Mouse (Mus musculus) heart, postnatal 25 days (tissue): ENCODE results near the gene Arhgef33. TPM values are rescaled to one million over a fixed set of nuclear protein-coding genes. Genes with fewer than 3 reads are reported as not detected.
"Not testable (repeated sequence)": the region's sequence is repeated elsewhere in the genome, so short reads cannot be mapped to it uniquely, and the experiment has no call there.

Experiments used
- DNase-seq: peaks from one replicate; pipeline ENCODE4 v3.0.0; 2022; ENCODE audit warnings: low spot score
- intact Hi-C: fragments of 180-260 bp; cut with DNase I; formaldehyde crosslinking; loops from one replicate; pipeline ENCODE4 v1.15.1; 2025
- total RNA-seq, 2 experiments: library from RNA; stranded (reverse); gene quantifications; 2 replicates each; pipeline ENCODE4 v1.2.3; 2021

Gene Arhgef33
- not detected for total RNA-seq

DNA sequence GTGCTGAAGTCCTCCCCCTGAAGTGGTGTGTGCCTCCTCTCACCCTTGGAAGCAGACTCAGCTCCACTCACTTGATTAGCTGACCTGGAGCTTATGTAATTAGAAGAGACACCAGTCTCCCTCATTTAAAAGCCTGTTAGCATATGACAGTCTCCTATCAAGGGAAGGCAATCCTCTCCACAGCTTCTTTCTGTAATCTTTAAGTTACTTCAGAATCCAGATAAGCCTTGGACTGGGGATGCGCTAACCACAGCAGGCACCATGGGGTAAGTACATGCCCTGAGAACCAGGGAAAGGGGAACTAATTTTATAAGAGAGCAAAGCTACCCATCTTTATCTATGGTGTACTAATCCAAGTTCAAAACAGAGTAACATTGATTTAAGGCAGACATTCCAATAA, at the start of gene Arhgef33:
Gene Arhgef33 (plus strand): TSS at position 157 of the 400 bp plus-strand sequence.
- intact Hi-C loops: no loop called here
- DNase-seq: no peak

- intact Hi-C loops: no loop called here
- no peak for DNase-seq
These were observed 40.1 kb upstream of the Arhgef33 start for GRCm38 (mm10) chr17:80267065-80267464.

DNA sequence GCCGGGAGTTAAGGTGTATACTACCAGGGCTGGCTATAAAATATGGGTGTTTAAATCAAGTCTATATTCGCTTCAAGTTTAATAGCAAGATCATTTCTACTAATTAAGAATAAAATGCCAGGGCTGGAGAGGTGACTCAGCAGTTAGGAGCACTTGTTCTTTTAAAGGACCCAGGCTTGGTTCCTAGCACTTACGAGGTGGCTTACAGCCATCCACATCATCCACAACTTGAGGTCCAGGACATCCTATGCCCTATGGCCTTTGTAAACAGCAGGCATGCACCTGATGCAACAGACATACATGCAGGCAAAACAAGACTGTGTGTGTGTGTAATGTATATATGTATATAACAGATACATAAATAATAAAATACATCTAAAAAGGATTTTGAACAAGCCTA, 39.1 kb upstream of the Arhgef33 start:
- no peak for DNase-seq
- intact Hi-C loops: no loop called here

DNA sequence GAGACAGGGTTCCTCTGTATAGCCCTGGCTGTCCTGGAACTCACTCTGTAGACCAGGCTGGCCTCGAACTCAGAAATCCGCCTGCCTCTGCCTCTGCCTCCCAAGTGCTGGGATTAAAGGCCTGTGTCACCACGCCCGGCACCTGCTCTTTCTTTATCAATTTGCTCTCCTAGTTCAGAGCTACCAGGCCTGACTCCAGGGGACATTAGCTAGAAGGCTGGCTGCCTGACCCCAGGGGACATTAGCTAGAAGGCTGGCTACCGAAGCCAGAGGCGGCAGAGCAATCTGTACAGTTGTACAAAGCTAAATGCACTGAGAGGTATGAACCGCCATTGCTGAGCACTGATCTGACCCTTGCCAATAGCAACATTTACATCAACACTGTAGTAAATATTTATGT, 36.6 kb upstream of the Arhgef33 start:
- intact Hi-C loops, DNase-seq: not testable (repeated sequence)

DNA sequence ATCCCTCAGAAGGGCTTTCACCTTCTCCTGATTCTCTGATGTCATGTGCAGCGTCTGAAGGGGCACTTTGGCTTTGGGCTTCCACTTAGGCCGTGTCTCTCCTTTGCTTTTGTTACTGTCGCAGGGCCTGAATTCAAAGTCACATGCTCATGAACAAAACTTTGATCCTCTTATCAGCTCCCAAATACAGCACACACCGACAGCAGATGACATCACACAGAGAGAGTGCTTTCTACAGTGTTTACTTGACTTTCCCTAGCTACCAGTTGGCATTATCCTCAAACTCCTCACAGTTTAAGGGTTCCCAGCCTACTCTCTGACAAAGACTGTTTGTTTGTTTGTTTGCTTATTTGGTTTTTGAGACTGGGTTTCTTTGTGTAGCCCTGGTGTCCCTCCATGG, 29.0 kb upstream of the Arhgef33 start:
- intact Hi-C loops: no loop called here
- DNase-seq: no peak

- intact Hi-C loops: no loop called here
- DNase-seq: no peak
These were observed 27.7 kb upstream of the Arhgef33 start for GRCm38 (mm10) chr17:80279340-80280070.

- intact Hi-C loops: no loop called here
- DNase-seq: no peak
These were observed 22.8 kb upstream of the Arhgef33 start for GRCm38 (mm10) chr17:80284446-80284845.

DNA sequence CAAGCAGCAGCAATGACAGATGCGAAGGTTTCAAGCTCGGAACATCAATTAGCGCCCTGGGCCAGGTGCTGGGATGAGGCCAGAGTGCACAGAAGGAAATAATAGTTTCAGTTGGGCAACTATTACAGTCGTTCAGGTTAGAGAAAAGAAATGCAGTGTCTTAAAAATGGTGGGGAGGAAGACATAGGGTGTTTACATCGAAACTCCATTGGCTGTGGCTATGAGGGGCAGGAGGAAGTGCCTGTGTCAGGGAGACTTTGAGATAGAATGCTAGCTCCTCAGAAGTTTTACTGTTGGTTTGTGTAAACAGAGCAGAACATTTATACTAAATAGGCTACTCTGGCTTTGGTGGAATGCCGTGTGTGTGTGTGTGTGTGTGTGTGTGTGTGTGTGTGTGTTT, 19.2 kb upstream of the Arhgef33 start:
- no peak for DNase-seq
- intact Hi-C loops: no loop called here

DNA sequence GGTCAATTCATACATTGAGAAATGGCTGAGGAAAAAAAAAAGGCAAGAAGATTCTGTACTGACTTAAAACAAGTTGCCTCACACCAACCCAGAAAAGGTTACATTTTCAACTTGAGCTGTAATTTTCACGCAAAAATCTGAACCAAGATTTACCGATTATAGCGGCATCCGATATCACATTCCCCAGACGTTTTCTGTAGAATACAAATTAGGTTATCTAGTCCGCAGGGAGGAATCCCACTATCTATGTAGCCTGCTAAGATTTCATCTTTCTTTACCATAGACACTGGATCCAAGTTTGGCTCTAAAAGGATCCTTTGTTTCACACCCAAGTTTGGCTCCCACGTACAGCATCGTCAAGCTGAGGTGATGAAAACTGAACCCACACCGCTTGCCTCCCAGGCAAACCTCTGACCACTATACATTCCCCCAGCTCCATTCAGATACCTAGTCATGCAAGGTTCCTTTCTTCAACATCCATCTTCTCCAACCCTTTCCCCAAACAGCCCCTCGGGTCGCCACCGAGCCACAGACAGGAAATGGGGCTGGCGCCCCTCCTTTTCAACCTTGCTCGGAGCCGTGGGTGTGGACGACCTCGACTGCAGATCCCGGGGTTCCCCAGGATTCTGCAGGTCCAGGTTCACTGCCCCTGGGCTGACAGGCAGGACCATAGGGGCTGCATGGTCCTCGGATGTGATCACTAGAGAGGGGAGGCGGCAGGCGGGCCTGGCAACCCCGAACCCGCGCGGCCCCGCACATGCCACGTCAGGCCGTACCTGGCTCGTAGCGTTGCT, 17.7 kb upstream of the Arhgef33 start:
- intact Hi-C loops: loop anchor here (5.0 kb wide), 1 partner anchor 83 kb away; the partner anchor contains the start of gene Gm10190
- DNase-seq: no peak

- intact Hi-C loops: loop anchor here (5.0 kb wide), 1 partner anchor 82 kb away; the partner anchor contains the start of gene Gm10190
- DNase-seq: peak; percentile 95
These were observed 17.0 kb upstream of the Arhgef33 start, which contains the start of the genes Morn2 and Dhx57 for GRCm38 (mm10) chr17:80290074-80290657. Gene Morn2, plus strand, starts transcription at chr17:80290203. Gene Dhx57, minus strand, starts transcription at chr17:80290476.

DNA sequence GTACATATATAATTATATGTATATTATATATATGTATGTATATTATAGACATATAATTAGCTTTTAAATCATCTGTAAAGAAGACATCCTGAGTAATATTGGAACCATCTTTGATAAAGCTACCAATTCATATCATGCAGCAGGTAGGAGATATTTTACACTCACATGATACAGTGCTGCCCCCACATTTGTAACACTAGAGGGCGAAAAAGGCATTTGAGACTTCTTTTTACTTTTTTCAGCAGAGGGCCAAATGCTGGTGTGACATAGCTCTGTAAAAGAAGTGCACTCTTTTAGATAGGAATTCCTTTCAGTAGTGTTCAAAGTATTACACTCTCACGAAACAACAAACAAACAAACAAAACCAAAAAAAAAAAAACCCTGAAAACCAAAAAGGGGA, 16.1 kb upstream of the Arhgef33 start:
- DNase-seq: no peak
- intact Hi-C loops: loop anchor here (5.0 kb wide), 1 partner anchor 81 kb away; the partner anchor contains the start of gene Gm10190

DNA sequence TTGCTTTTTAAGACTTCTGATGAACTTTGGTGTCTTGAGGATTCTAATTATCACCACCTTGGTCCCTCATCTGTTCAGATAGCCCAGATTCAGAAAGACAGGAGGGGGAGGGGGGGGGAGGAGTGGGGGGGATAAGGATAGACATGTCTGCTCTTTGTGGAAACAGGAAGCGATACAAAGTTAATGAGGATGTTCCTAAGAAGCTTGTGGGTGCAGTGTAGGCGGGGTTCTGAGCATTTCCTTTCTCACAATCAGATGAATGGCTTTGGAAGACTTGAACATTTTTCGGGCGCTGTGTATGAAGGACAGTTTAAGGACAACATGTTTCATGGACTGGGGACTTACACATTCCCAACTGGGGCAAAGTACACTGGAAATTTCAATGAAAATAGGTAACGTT, 11.9 kb upstream of the Arhgef33 start:
- DNase-seq: no peak
- intact Hi-C loops: no loop called here

DNA sequence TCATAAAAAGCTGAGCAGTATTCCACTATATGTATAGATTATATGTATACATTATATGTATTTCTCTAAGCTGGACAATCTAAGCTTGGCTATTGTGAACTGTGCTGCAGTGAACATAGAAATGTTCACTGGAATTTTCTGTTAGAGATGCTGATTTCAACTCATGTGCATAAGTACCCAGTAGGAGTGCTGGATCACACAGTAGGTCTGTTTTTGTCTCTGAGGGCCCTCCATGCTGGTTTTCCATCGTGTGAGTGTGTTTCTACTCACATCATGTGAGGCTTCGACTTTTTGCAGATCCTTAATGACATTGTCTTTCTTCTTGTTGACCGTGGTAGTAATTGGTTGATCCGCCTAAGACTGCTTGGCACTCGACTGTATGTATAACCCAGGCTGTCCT, 8.4 kb upstream of the Arhgef33 start:
- intact Hi-C loops: no loop called here

DNA sequence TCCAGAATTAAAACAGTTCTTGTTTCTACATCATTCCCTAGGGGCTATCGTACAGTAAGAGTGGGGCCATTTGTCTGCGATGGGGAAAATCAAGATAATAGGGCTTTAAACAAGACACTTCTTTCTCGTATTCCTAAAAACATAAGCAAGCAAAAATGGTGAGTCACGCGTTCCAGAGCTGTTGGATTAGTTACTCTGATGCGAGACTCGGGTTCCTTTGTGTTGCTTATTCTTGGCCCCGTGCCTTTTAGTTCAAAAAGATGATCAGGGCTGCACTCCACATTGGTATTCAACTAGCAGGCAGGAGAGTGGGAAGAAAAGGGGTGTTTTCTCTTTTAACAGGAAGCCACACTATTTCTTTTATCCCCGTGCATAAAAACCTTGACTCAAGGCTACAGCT, 4.6 kb downstream of the Arhgef33 start:
- no peak for DNase-seq
- intact Hi-C loops: no loop called here

More for the DNA sequence above, 8.4 kb upstream of the Arhgef33 start:
- no peak for DNase-seq

DNA sequence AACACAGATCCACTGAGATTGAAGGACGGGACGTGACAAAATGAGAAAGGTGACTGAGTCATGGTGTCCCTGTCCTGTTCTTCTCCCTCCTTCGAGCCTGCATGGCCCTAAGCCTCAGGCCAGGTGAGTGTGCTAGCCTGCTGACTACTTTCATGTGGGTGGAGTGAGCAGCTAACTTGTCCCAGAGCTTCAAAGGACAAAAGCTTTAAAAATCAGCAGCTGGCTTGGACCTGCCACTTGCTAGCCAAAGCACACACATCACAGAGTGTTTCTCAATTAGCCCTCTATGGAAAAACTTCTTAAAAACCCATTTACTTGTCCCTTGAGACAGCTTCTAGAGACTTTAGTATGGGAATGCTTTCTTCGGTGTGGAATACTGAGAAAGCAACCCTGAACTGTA, 5.2 kb downstream of the Arhgef33 start:
- intact Hi-C loops: no loop called here
- no peak for DNase-seq

GRCm38 (mm10) chr17:80322228-80322627, 15.0 kb downstream of the Arhgef33 start:
- intact Hi-C loops: no loop called here

GRCm38 (mm10) chr17:80323015-80323414, 15.8 kb downstream of the Arhgef33 start:
- DNase-seq: no peak
- intact Hi-C loops: no loop called here

More at GRCm38 (mm10) chr17:80322228-80322627, 15.0 kb downstream of the Arhgef33 start:
- no peak for DNase-seq

DNA sequence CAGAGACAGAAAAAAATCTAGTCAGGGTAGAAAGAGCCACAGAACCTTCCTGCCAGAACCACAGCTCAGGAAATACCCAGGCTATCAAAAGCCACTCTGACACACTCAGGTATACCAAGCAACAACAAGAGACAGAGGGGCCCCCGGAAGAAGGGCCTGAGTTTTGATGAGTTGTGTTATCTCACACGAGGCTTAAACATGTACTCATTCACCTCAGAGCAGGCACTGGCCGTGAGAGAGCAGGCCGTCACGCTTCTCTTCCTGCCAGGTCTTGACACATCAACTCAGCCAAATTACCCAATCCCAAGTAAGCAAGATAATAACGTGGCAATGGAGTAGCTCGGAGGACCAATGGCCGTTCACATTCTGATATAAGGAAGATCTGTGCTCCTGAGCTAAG, 16.5 kb downstream of the Arhgef33 start:
- DNase-seq: no peak
- intact Hi-C loops: no loop called here

DNA sequence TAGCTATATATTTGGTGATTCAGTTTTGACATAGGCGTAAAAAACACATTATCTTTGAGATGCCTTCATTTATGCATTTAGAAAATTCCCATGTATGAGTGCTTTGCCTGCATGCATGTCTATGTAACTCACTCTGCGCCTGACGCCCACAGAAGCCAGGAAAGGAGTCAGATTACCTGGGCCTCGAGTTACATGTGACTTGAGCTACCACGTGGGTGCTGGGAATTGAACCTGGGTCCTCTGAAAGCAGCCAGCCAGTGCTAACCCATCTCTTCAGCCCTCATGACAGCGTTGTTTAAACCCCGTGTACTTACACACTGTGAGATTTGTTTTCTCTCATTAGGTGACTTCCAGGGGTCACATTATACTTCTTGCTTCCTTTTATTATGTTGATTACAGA, 17.3 kb downstream of the Arhgef33 start:
- intact Hi-C loops: no loop called here
- no peak for DNase-seq

GRCm38 (mm10) chr17:80325456-80325855, 18.2 kb downstream of the Arhgef33 start:
- DNase-seq: no peak
- intact Hi-C loops: no loop called here

GRCm38 (mm10) chr17:80326431-80326830, 19.2 kb downstream of the Arhgef33 start:
- no peak for DNase-seq
- intact Hi-C loops: no loop called here
